Mouse (Mus musculus) c-Kit-positive CD71-positive TER-119-positive erythroid progenitor cells, embryonic 14.5 days (primary cell): ENCODE measurements around the gene Chadl.
A peak's percentile ranks its signal among the peaks of the same experiment; 100 is the strongest.
"Not testable (repeated sequence)": the region's sequence is repeated elsewhere in the genome, so short reads cannot be mapped to it uniquely, and the experiment has no call there.

Source experiments
- DNase-seq: peaks from one replicate; pipeline ENCODE4 v3.0.0-alpha.2; 2013; ENCODE audit warnings: low spot score

The Chadl gene

GRCm38 (mm10) chr15:81697175-81697574 lies at the start of gene Chadl:
Gene Chadl, minus strand, starts transcription at chr15:81697287.
- DNase-seq: no peak

DNA sequence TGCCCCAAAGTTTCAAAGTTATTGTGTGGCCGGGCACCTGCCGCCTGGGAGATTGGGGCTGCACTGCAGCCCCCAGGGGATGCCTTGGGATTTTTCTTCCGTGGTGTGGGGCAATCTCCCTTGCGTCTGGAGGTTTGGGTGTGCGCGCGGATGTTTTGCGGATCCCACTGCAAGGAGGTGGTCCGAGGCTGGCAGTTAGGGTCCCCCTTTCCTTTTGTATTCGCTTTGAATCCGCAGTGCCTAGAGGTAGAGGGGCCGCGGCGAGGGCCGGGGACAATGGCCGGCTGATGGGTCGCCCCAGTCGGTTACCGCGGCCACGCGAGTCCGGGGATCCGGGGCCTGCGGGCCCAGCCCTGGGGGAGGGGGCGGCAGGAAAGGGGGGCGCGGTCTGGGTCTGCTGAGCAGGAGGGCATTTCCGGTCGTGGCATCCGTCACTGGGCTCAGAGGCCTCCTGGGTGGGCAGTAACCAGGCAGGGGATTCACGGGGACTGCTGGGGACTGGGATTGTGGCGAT lies 48.6 kb upstream of the Chadl start:
- no peak for DNase-seq

DNA sequence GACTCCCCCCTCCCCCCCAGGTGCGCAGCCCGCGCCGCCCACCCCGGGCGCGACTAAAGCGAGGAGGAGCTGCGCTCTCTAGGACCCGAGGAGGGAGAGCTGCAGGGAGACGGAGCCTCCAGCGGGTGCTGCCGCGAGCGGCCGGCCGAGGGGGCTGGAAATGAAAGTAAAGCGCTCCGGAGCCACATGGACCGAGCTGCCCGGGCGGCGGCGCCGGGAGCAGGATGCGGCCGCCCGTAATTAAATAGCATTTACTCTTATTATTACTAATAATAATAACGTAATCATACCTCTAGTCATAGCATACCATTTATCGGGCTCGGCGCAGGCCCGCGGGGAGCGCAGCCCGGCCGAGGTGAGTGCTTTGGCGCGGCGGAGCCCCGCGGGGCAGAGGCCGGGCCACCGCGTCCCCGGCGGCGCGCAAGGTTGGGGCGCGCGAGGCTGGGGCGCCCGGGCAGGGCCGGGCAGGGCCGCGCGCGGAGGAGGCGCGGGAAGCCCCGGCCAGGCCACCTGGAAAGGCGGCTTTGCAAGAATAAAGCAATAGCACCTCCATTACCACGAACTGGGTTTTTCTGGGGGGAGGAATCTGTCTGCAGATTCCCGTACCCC lies 48.0 kb upstream of the Chadl start, which contains the start of the genes Zc3h7b and Rangap1:
TSS of gene Zc3h7b (plus strand) at position 66 of the 609 bp plus-strand sequence.
TSS of gene Rangap1 (minus strand) at position 539 of the 609 bp plus-strand sequence.
- peak; percentile 56 for DNase-seq

GRCm38 (mm10) chr15:81742368-81742767 lies 45.3 kb upstream of the Chadl start:
- not testable (repeated sequence) for DNase-seq

DNA sequence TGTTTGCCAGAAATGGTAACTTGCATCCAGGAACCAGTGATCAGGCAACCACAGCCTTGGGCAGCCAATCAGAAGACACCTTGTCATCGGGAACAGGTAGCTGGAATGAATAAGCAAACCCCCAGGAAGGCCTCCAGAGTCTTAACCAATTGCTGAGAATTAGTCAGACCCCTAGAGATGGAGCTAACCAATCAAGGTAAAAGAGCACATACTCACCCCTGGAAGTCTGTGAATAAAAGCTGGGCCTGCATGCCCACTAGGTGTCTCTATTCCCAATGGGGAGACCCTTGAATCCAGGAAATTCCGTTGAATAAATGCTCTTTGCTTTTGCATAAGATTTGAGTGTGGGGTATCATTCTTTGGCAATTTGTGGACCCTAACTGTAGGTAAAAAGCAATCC lies 42.8 kb upstream of the Chadl start:
- DNase-seq: no peak

DNA sequence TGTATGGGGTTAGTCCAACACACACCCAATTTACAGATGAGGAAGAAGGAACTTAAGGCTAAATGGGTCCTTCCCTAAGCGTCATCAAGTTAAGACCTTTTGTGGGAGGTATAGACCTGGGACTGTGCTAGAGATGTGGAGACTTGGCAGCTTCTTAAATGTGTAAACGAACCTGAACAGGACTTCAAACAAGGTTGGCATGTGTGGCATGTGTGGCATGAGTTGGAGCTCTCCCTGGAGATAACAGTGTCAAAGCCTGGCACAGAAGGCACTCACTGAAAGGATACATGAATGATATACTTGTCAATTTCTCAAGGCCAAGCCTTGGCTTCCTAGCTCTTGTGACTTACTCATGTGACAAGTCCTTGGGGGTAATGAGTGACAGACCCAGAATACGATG lies 42.2 kb upstream of the Chadl start:
- DNase-seq: no peak

DNA sequence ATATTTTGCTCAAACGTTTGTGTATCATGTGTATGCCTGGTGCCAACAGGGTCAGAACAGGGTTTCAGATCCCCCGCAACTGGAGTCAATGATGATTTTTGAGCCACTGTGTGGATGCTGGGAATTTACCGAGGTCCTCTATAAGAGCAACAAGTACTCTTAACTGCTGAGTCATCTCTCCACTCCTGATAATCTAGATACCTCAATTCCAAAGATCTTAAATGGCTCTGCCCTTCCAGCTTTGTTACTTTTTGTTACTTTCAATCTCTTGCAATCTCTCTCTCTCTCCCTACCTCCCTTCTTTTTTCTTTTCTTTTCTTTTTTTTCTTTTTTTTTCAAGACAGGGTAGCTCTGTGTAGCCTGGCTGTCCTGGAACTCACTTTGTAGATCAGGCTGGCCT lies 38.0 kb upstream of the Chadl start:
- DNase-seq: no peak

- DNase-seq: peak; percentile 97
Measured at GRCm38 (mm10) chr15:81729792-81730635, 32.9 kb upstream of the Chadl start.

GRCm38 (mm10) chr15:81729241-81729791 lies 32.2 kb upstream of the Chadl start:
- DNase-seq: peak; percentile 47

DNA sequence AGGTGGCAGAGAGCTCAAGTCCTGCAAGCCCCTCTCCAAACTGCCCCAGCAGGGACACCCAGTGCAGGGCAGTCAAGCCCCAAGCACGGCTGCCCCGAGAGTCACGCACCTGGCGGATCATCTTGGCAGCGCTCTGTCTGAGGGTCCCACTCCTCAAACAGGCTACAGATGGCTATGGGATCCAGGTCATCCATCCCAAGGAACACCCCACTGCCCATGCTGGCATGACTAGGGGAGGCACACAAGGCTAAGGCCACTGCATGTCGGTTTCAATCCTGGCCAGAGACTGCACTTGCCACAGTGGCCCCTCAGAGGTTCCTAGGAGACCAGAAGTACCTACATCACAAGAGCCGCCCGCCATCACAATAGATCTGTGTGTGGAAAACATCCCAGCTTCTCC lies 28.9 kb upstream of the Chadl start:
- DNase-seq: no peak

GRCm38 (mm10) chr15:81723653-81724052 lies 26.6 kb upstream of the Chadl start:
- no peak for DNase-seq

DNA sequence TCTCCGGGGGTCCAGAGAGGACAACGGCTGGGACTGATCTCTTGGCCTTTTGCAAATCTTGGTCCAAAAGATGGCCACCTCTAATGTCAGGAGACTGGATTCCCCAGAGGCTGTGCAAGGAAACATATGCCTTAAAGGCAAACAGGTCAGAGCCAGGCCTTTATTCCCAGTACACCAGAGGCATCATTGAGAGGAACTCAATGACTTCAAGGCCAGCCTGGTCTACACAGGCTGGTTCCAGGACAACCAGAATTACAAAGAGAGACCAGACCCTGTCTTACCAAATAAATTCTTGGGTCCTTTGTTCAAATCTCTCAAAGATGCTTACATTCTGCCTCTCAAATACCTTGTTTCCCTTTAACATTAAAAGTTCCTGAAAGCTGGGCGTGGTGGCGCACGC lies 25.3 kb upstream of the Chadl start:
- DNase-seq: no peak

GRCm38 (mm10) chr15:81719139-81719531 lies 22.0 kb upstream of the Chadl start:
- no peak for DNase-seq

GRCm38 (mm10) chr15:81718336-81719138 lies 21.4 kb upstream of the Chadl start:
- DNase-seq: no peak

DNA sequence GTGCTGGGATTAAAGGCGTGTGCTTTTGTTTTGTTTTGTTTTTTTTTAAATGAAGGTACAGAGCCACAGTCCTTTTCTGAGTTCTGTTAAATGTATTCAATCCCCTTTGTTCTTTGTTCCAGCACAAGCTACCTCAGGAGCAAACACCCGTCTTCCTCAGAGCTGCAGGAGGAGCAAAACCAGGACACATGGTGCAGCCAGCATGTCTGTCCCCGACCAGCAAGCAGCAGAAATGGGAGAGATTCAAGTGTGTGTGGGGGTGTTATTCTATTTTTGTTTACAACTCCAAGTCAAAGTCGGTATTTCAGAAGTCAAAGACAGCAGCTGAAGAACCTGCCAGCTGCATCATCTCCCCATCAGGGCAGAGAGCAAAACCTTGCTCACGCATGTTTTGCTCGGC lies 16.7 kb upstream of the Chadl start:
- DNase-seq: no peak

DNA sequence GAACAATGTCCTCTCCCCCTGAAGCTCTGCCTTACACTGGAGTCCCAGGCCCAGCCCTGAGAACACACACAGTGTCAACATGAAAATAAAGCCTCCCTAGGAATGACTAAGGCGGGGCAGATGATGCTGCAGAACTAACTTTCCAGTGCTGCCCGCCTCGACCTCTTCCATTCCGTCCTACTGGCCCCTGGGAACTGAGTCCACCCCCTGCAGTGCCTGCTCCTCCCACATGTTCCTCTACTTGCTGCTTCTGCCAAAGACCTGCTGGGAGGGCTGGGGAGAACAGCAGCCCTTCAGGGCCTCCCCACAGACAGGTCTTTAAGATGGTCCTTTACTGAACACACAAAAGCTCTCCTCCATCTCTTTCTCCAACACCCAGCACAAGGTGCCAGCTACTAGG lies 13.7 kb upstream of the Chadl start:
- DNase-seq: no peak

GRCm38 (mm10) chr15:81709686-81710085 lies 12.6 kb upstream of the Chadl start:
- no peak for DNase-seq

- no peak for DNase-seq
Measured at GRCm38 (mm10) chr15:81708991-81709390, 11.9 kb upstream of the Chadl start.

DNA sequence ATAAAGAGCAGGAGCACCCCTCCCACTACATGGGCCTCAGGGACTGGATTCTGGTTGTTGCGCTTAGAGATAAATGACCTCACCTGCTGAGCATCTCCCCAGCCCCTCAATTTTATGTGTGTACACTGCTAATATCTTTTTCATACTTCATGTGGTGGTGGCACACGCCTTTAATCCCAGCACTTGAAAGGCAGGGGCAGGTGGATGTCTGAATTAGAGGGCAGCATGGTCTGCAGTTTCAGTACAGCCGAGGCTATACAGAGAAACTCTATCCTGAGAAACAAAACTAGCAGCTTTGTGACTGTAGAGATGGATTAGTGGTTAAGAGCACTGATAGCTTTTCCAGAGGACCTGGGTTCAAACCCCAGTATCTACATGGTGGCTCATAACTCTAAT lies 6.0 kb upstream of the Chadl start:
- DNase-seq: no peak

DNA sequence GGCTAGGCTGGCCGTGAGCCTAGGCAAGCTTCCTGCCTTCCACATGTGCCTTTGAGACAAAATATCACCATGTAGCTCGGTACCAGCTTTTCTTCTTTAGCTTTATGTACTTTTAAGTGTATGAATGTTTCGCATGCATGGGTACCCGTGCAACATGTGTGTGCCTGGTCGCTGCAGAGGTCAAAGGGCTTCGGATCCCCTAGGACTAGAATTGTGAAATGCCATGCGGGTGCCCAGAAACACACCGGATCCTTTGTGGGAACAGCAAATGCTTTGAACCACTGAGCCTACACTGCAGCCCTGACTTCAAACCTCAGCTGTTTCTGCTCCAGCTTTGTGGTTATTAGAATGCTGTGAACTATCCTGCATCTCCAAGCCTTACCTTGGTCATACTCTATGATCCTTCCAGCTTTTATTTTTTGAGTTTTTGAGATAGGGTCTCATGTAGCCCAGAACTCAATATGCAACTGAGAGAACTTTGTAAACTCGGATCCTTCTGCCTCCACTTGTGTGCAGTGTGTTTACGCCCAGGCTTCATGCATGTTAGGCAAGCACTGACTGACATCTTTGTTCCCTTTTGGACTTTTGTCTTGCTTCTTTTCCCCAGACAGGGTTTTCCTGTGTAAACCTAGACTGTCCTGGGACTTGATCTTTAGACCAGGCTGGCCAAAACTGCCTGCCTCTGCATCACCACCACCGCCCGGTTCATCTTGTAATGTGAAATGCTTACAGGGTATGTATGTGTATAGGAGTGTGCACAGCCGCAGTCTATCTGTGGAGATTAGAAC lies 5.4 kb upstream of the Chadl start:
- DNase-seq: no peak

DNA sequence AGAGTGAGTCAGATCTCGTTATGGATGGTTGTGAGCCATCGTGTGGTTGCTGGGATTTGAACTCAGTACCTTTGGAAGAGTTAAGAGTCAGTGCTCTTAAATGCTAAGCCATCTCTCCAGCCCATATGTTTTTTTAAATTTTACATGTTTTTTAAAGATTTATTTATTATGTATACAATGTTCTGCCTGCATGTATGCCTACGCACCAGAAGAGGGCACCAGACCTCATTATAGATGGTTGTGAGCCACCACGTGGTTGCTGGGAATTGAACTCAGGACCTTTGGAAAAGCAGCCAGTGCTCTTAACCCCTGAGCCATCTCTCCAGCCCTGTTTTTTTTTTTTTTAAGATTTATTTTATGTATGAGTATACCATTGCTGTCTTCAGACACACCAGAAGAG lies 4.3 kb upstream of the Chadl start:
- DNase-seq: not testable (repeated sequence)
